Mouse (Mus musculus) kidney, adult 2 months (tissue): ENCODE data around the gene Olfr853.

Experiments used
- CTCF ChIP-seq: fragments of 200-500 bp; conservative IDR thresholded peaks from 2 replicates; pipeline ENCODE4 v1.5.1; 2011; ENCODE audit warnings: low read depth, mild to moderate bottlenecking, control low read depth, low read length, moderate library complexity, mixed read lengths; ENCODE audit not compliant: insufficient read depth, insufficient read length
- POLR2A ChIP-seq: fragments of 200-500 bp; IDR thresholded peaks from one replicate; pipeline ENCODE4 v1.6.1; 2011; ENCODE audit warnings: low read depth, low read length, control low read depth

DNA sequence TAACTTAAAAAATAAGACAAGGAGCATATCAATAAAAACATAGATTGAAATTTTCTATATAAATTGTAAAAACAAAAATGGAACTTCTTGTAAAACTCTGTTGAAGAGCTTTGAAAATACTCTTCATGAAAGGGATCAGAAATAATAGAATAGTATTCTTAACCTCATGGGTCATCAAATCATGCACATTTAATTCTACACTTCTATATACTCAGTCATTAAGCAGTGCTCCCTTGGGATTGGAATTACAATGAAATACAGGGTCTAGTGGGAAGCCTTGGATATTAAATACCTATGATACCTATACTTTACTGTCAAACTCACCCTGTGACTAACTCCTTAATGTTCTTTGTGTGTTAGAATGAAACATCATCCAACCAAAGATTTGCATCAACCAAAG is 47.9 kb downstream of the Olfr853 start, which contains the start of gene Olfr851:
- TF ChIP-seq CTCF = no peak
- no peak for TF ChIP-seq POLR2A
